Mouse (Mus musculus): ENCODE results near the gene Pms1.

- no peak for TF ChIP-seq MAFK (IDR thresholded peaks at IDR 0.05; ENCODE audit: insufficient read depth, low read depth, low read length)
- TF ChIP-seq ZC3H11A (IDR thresholded peaks at IDR 0.05; ENCODE audit: borderline replicate concordance, low read depth, low read length) = 0 out of 2 replicates have a peak, but pooled peaks have one; percentile 22
- no peak for TF ChIP-seq ZNF384 (IDR thresholded peaks at IDR 0.05; ENCODE audit: low read depth, low read length)
These were observed 24.2 kb downstream of the Pms1 start for GRCm38 (mm10) chr1:53272646-53273045.

All from ES-E14 (cell line).